Mouse (Mus musculus) liver, embryonic 14.5 days (tissue): ENCODE results near the gene Adrb1. TPM values are rescaled to one million over a fixed set of nuclear protein-coding genes. Genes with fewer than 3 reads are reported as not detected.

Experiments used
- ATAC-seq: fragments of 200-750 bp; cut with Nextera tagmentation; 2 replicates; pipeline ENCODE4 v1.8.0; 2017; ENCODE audit warnings: moderate number of reproducible peaks, mild to moderate bottlenecking, moderate library complexity; ENCODE audit not compliant: insufficient read depth
- DNase-seq, 3 experiments: peaks; one replicate each; pipeline ENCODE4 v3.0.0-alpha.2; 2012 to 2013; ENCODE audit warnings: low read depth in 3 of 3, low spot score in 3 of 3
- H3K27ac ChIP-seq: fragments of 300-500 bp; sonication (generic); 2 replicates; pipeline ENCODE4 v1.5.1; 2014; ENCODE audit warnings: moderate library complexity, mild to moderate bottlenecking, control low read depth, inconsistent platforms
- H3K27me3 ChIP-seq: fragments of 300-500 bp; sonication (generic); 2 replicates; pipeline ENCODE4 v1.6.1; 2014; ENCODE audit warnings: mild to moderate bottlenecking, low read length, moderate library complexity; ENCODE audit not compliant: control insufficient read depth, insufficient read depth
- H3K36me3 ChIP-seq: fragments of 300-500 bp; sonication (generic); replicated peaks from 2 replicates; pipeline ENCODE4 v1.6.1; 2014; ENCODE audit warnings: low read depth; ENCODE audit not compliant: control insufficient read depth, insufficient read depth
- H3K4me1 ChIP-seq, 2 experiments: fragments of 200-500 bp in 1 of 2; fragments of 300-500 bp in 1 of 2; sonication (generic) in 1 of 2; replicated peaks; 2 replicates each; pipeline ENCODE4 v1.6.1; 2012 to 2014; ENCODE audit warnings: antibody characterized with exemption in 1 of 2, inconsistent platforms in 1 of 2, low read length in 1 of 2; ENCODE audit not compliant: control insufficient read depth in 2 of 2, insufficient read depth in 2 of 2
- H3K4me2 ChIP-seq: fragments of 300-500 bp; sonication (generic); 2 replicates; pipeline ENCODE4 v1.6.1; 2014; ENCODE audit warnings: low read depth, mild to moderate bottlenecking, control low read depth, moderate library complexity
- H3K4me3 ChIP-seq, 2 experiments: fragments of 200-500 bp in 1 of 2; fragments of 300-500 bp in 1 of 2; sonication (generic) in 1 of 2; 2 replicates each; pipeline ENCODE4 v1.5.1; 2012 to 2014; ENCODE audit warnings: low read depth in 2 of 2, low read length in 2 of 2, mild to moderate bottlenecking in 2 of 2, control low read depth in 1 of 2, inconsistent platforms in 1 of 2, moderate library complexity in 1 of 2; ENCODE audit not compliant: insufficient read depth in 1 of 2
- H3K9ac ChIP-seq: fragments of 300-500 bp; sonication (generic); replicated peaks from 2 replicates; pipeline ENCODE4 v1.6.1; 2014; ENCODE audit warnings: mild to moderate bottlenecking, control low read depth, moderate library complexity
- H3K9me3 ChIP-seq: fragments of 300-500 bp; sonication (generic); 2 replicates; pipeline ENCODE4 v1.6.1; 2016; ENCODE audit warnings: low read length, mixed read lengths; ENCODE audit not compliant: control insufficient read depth
- CTCF ChIP-seq: IDR thresholded peaks from 2 replicates; pipeline ENCODE4 v1.5.1; 2016; ENCODE audit warnings: antibody characterized with exemption, low read depth, control low read depth
- EP300 ChIP-seq: IDR thresholded peaks from 2 replicates; pipeline ENCODE4 v1.6.1; 2016; ENCODE audit warnings: antibody characterized with exemption, low read depth
- WGBS: fragments of 180-500 bp; shearing (Covaris S2); extraction: QIAGEN DNeasy Blood & Tissue Kit; methylation state at CpG from one replicate; pipeline ENCODE4 v1.1.7; 2014; ENCODE audit not compliant: insufficient replicate concordance; 5-methylcytosine and 5-hydroxymethylcytosine counted together
- polyA plus RNA-seq, 2 experiments: library from polyadenylated mRNA; depleted of rRNA in 1 of 2; stranded (reverse) in 1 of 2; unstranded in 1 of 2; fragments of >200 nt; fragmentation: Nextera tagmentation in 1 of 2; extraction: Ambion mirVana in 1 of 2; gene quantifications; 2 replicates each; pipeline versions ENCODE4 v1.2.1 to v1.2.3; 2012 to 2014

Gene Adrb1
- polyA plus RNA-seq, 2 experiments: 0.20 to 0.30 TPM

GRCm38 (mm10) chr19:56691103-56691502, 30.9 kb upstream of the Adrb1 start:
- no peak for DNase-seq
- H3K27me3 ChIP-seq: no peaks in the 10 kb centered on the region
- H3K27ac ChIP-seq: no peak overlapping the region
- peaks cover 0 to 10% of the 10 kb centered on the region in 2 experiments; a peak in 1 of 4 replicates for H3K4me1 ChIP-seq
- H3K9me3 ChIP-seq: no peaks in the 10 kb centered on the region
- 71% methylated on average over 3 of the region's 3 CpGs for WGBS
- no peaks in the 10 kb centered on the region for H3K36me3 ChIP-seq
- no peak overlapping the region for H3K4me3 ChIP-seq
- TF ChIP-seq CTCF (no peak), EP300 (no peak)
- H3K9ac ChIP-seq: no peak overlapping the region
- H3K4me2 ChIP-seq: no peak overlapping the region
- no peak for ATAC-seq

- ATAC-seq: no peak
- TF ChIP-seq EP300 (no peak), CTCF (no peak)
- Histone ChIP-seq H3K27me3 (no peaks in the 10 kb centered on the region), H3K9me3 (no peaks in the 10 kb centered on the region), H3K9ac (no peak overlapping the region), H3K36me3 (no peaks in the 10 kb centered on the region), H3K27ac (no peak overlapping the region), H3K4me1 (peaks cover 0 to 10% of the 10 kb centered on the region in 2 experiments; a peak in 1 of 4 replicates), H3K4me2 (no peak overlapping the region), H3K4me3 (no peak overlapping the region)
- 35% methylated on average over 5 of the region's 5 CpGs for WGBS
- no peak for DNase-seq
Measured at GRCm38 (mm10) chr19:56692451-56692850, 29.5 kb upstream of the Adrb1 start.

- DNase-seq (no peak), ATAC-seq (no peak)
- Histone ChIP-seq H3K4me3 (no peak overlapping the region), H3K4me1 (no peaks in the 10 kb centered on the region), H3K9me3 (no peaks in the 10 kb centered on the region), H3K36me3 (no peaks in the 10 kb centered on the region), H3K27me3 (no peaks in the 10 kb centered on the region), H3K4me2 (no peak overlapping the region), H3K9ac (no peak overlapping the region), H3K27ac (no peak overlapping the region)
- 76% methylated on average over 20 of the region's 20 CpGs for WGBS
- TF ChIP-seq CTCF (no peak), EP300 (no peak)
Measured at GRCm38 (mm10) chr19:56697370-56698144, 24.4 kb upstream of the Adrb1 start.

- Histone ChIP-seq H3K4me3 (no peak overlapping the region), H3K9ac (no peak overlapping the region), H3K27me3 (no peaks in the 10 kb centered on the region), H3K27ac (no peak overlapping the region), H3K36me3 (no peaks in the 10 kb centered on the region), H3K4me1 (no peaks in the 10 kb centered on the region; a peak in 1 of 4 replicates), H3K4me2 (no peak overlapping the region), H3K9me3 (no peaks in the 10 kb centered on the region)
- no peak for ATAC-seq
- DNase-seq: no peak
- TF ChIP-seq CTCF: no peak
- TF ChIP-seq EP300: no peak
- 42% methylated on average over 10 of the region's 10 CpGs for WGBS
Measured at GRCm38 (mm10) chr19:56700848-56701247, 21.2 kb upstream of the Adrb1 start.

GRCm38 (mm10) chr19:56701404-56702033, 20.5 kb upstream of the Adrb1 start:
- H3K36me3 ChIP-seq: no peaks in the 10 kb centered on the region
- no peak for ATAC-seq
- H3K4me3 ChIP-seq: no peak overlapping the region
- no peaks in the 10 kb centered on the region; a peak in 1 of 4 replicates for H3K4me1 ChIP-seq
- no peak overlapping the region for H3K4me2 ChIP-seq
- no peaks in the 10 kb centered on the region for H3K9me3 ChIP-seq
- H3K27me3 ChIP-seq: no peaks in the 10 kb centered on the region
- H3K9ac ChIP-seq: no peak overlapping the region
- DNase-seq: no peak
- TF ChIP-seq CTCF (no peak), EP300 (no peak)
- H3K27ac ChIP-seq: no peak overlapping the region
- 61% methylated on average over 8 of the region's 8 CpGs for WGBS
